Mouse (Mus musculus): ENCODE results near the gene Tmprss6. TPM values are rescaled to one million over a fixed set of nuclear protein-coding genes. Genes with fewer than 3 reads are reported as not detected.

The Tmprss6 gene
- polyA plus RNA-seq, 1 experiment = 0.08 TPM

DNA sequence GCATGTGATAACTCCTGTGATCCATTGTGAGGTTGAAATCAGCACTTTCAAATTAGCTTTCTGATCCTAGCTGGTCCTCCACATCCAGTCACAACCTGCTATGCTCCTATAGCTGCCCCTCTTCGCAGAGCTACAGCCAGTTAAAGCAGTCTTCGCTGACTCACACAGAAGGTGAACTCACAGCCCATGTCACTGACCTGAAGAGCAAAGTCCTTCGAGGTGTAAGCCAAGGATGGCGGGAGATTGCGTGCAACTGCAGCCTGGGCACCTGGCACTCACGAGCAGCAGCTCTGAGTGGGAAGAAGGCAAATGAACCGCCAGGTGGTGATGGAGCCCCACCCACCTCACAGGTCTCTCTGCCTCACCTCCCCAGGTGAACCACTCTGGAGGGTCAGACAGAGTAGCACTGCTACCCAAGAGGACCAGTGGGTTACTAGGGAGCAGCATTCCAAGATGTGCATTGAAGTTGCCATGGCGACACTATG is 72.9 kb downstream of the Tmprss6 start, which contains the start of gene Tex33:
Tex33 (minus strand) TSS at position 435 of the 485 bp plus-strand sequence.
- H3K4me3 ChIP-seq = no peak within 1 kb of the TSS
- no peaks in the 10 kb centered on the region for H3K79me2 ChIP-seq (ENCODE audit: control insufficient read depth, insufficient read depth)
- no peaks in the 10 kb centered on the region for H3K36me3 ChIP-seq (ENCODE audit: control insufficient read depth, insufficient read depth)
- TF ChIP-seq E2F4 (IDR thresholded peaks at IDR 0.05; ENCODE audit: insufficient read depth) (no peak), MYOG (IDR thresholded peaks at IDR 0.05; ENCODE audit: control insufficient read depth in 1 of 3, insufficient read depth in 1 of 3, insufficient read length in 2 of 3, low read depth in 2 of 3) (no peak), TCF3 (IDR thresholded peaks at IDR 0.05; ENCODE audit: insufficient read length, low read depth) (no peak), CEBPB (IDR thresholded peaks at IDR 0.05; ENCODE audit: insufficient read depth, poor library complexity, severe bottlenecking) (no peak), SRF (IDR thresholded peaks at IDR 0.05; ENCODE audit: control insufficient read depth, insufficient read length, low read depth) (no peak), USF1 (IDR thresholded peaks at IDR 0.05; ENCODE audit: low read depth) (no peak), POLR2AphosphoS2 (IDR thresholded peaks at IDR 0.05; ENCODE audit: insufficient read length, low read depth) (no peak), MYOD1 (IDR thresholded peaks at IDR 0.05; ENCODE audit: control insufficient read depth in 1 of 3, insufficient read length in 2 of 3, low read depth in 2 of 3) (no peak), POLR2A (IDR thresholded peaks at IDR 0.05; ENCODE audit: insufficient read length, low read depth) (no peak), TCF12 (IDR thresholded peaks at IDR 0.05; ENCODE audit: insufficient read depth, poor library complexity, severe bottlenecking) (no peak), MAX (IDR thresholded peaks at IDR 0.05; ENCODE audit: low read depth) (no peak), REST (IDR thresholded peaks at IDR 0.05; ENCODE audit: insufficient read depth, insufficient read length) (no peak)
- H3K27me3 ChIP-seq (ENCODE audit: control insufficient read depth, insufficient read depth, insufficient read length) = peaks cover 37% of the 10 kb centered on the region
- no peak within 1 kb of the TSS for H3K4me2 ChIP-seq (ENCODE audit: low read depth)
- H3ac ChIP-seq (ENCODE audit: control insufficient read depth, insufficient read length) = no peak within 1 kb of the TSS

DNA sequence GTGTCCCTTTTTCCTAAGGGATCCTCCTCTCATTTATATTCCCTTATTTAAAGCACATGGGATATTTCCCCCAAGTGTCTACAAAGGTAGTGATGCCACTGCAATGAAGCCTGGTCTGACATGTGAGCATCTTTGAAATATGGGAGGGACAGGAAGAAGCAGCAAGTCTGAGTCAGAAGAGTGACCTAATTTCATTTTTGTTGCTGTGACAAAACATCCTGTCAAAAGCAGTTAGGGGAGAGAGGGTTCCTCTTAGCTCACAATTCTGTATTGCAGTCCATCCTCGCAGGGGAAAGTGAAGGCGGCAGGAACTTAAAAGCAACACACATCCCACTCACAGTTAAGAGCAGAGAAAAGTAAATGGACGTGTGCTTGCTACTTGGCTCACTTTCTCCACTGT is 77.6 kb downstream of the Tmprss6 start:
- Histone ChIP-seq H3K4me3 (no peak overlapping the region), H3K4me2 (ENCODE audit: low read depth) (no peak overlapping the region), H3ac (ENCODE audit: control insufficient read depth, insufficient read length) (no peak overlapping the region), H3K27me3 (ENCODE audit: control insufficient read depth, insufficient read depth, insufficient read length) (peaks cover 44% of the 10 kb centered on the region), H3K79me2 (ENCODE audit: control insufficient read depth, insufficient read depth) (no peaks in the 10 kb centered on the region), H3K36me3 (ENCODE audit: control insufficient read depth, insufficient read depth) (no peaks in the 10 kb centered on the region)
- TF ChIP-seq SRF (IDR thresholded peaks at IDR 0.05; ENCODE audit: control insufficient read depth, insufficient read length, low read depth) = no peak
- no peak for TF ChIP-seq CEBPB (IDR thresholded peaks at IDR 0.05; ENCODE audit: insufficient read depth, poor library complexity, severe bottlenecking)
- TF ChIP-seq USF1 (IDR thresholded peaks at IDR 0.05; ENCODE audit: low read depth) = no peak
- TF ChIP-seq MYOD1 (IDR thresholded peaks at IDR 0.05; ENCODE audit: control insufficient read depth in 1 of 3, insufficient read length in 2 of 3, low read depth in 2 of 3) = no peak
- no peak for TF ChIP-seq POLR2AphosphoS2 (IDR thresholded peaks at IDR 0.05; ENCODE audit: insufficient read length, low read depth)
- TF ChIP-seq MYOG (IDR thresholded peaks at IDR 0.05; ENCODE audit: control insufficient read depth in 1 of 3, insufficient read depth in 1 of 3, insufficient read length in 2 of 3, low read depth in 2 of 3) = no peak
- TF ChIP-seq POLR2A (IDR thresholded peaks at IDR 0.05; ENCODE audit: insufficient read length, low read depth) = no peak
- no peak for TF ChIP-seq TCF3 (IDR thresholded peaks at IDR 0.05; ENCODE audit: insufficient read length, low read depth)
- no peak for TF ChIP-seq MAX (IDR thresholded peaks at IDR 0.05; ENCODE audit: low read depth)
- TF ChIP-seq TCF12 (IDR thresholded peaks at IDR 0.05; ENCODE audit: insufficient read depth, poor library complexity, severe bottlenecking) = no peak
- no peak for TF ChIP-seq REST (IDR thresholded peaks at IDR 0.05; ENCODE audit: insufficient read depth, insufficient read length)
- no peak for TF ChIP-seq E2F4 (IDR thresholded peaks at IDR 0.05; ENCODE audit: insufficient read depth)

Other genes starting within 250 kb of the Tmprss6 start
- 0.79 TPM for gene Ncf4, start 223.8 kb downstream of the Tmprss6 start, polyA plus RNA-seq (2012; fragmentation: generic; extraction: Trizol)
- gene Csf2rb2, start 162.9 kb downstream of the Tmprss6 start, polyA plus RNA-seq (2012; fragmentation: generic; extraction: Trizol) = 0.14 TPM
- 0.08 TPM for gene Csf2rb, start 142.9 kb downstream of the Tmprss6 start, polyA plus RNA-seq (2012; fragmentation: generic; extraction: Trizol)
- not detected for gene Tex33, start 72.7 kb downstream of the Tmprss6 start, polyA plus RNA-seq (2012; fragmentation: generic; extraction: Trizol)
- gene Tst, start 62.7 kb downstream of the Tmprss6 start, polyA plus RNA-seq (2012; fragmentation: generic; extraction: Trizol) = 9.8 TPM
- gene Mpst, start 62.2 kb downstream of the Tmprss6 start, polyA plus RNA-seq (2012; fragmentation: generic; extraction: Trizol) = 77.1 TPM
- 161 TPM for gene Kctd17, start 40.1 kb downstream of the Tmprss6 start, polyA plus RNA-seq (2012; fragmentation: generic; extraction: Trizol)
- gene Il2rb, start 26.6 kb upstream of the Tmprss6 start, polyA plus RNA-seq (2012; fragmentation: generic; extraction: Trizol) = 0.67 TPM
- 66.2 TPM for gene C1qtnf6, start 62.8 kb upstream of the Tmprss6 start, polyA plus RNA-seq (2012; fragmentation: generic; extraction: Trizol)
- not detected for gene Sstr3, start 76.1 kb upstream of the Tmprss6 start, polyA plus RNA-seq (2012; fragmentation: generic; extraction: Trizol)
- gene Rac2, start 104.1 kb upstream of the Tmprss6 start, polyA plus RNA-seq (2012; fragmentation: generic; extraction: Trizol) = not detected
- gene Cyth4, start 128.4 kb upstream of the Tmprss6 start, polyA plus RNA-seq (2012; fragmentation: generic; extraction: Trizol) = 0.10 TPM